11 mouse cellular contexts compared by ENCODE assay signal in genomic region chrX:56786281-56787061, GRCm38 (mm10). TPM values are rescaled to one million over a fixed set of nuclear protein-coding genes. Genes with fewer than 3 reads are reported as not detected.
DNase-seq lines count a peak whose midpoint lies in the region; ATAC-seq and TF ChIP-seq lines count a peak whose summit lies in the region.
"Had no signal": no experiment of that assay in that cellular context is flagged by ENCODE, and none has a peak within 500 bp of the region (broad histone marks: within the 10 kb centered on the region; RNA-seq: fewer than 3 reads in every experiment).

No protein-coding gene starts in this region.

- peaks cover 3% of the 10 kb centered on the region; the same call in 1 of the 2 replicates for H3K36me3 ChIP-seq in ES-E14 (ENCODE audit: control insufficient read depth, insufficient read depth, low read length, poor library complexity, severe bottlenecking)
- no peaks in the 10 kb centered on the region for H3K36me3 ChIP-seq in forebrain, postnatal 0 days (ENCODE audit: insufficient read depth)
- H3K36me3 ChIP-seq in lung, postnatal 0 days (ENCODE audit: insufficient read depth, low read length): no peaks in the 10 kb centered on the region
- H3K36me3 ChIP-seq: liver, embryonic 15.5 days had no signal

- no peak overlapping the region for H3K27ac ChIP-seq in ES-E14 (ENCODE audit: insufficient read depth, low read depth, low read length, poor library complexity, severe bottlenecking)
- no peak overlapping the region for H3K27ac ChIP-seq in forebrain, postnatal 0 days (ENCODE audit: low read depth, low read length)
- no peak overlapping the region for H3K27ac ChIP-seq in lung, postnatal 0 days (ENCODE audit: low read length)
- H3K27ac ChIP-seq: liver, embryonic 15.5 days had no signal

- peak; percentile 16 for DNase-seq in adrenal gland, postnatal 14 days
- no peak for DNase-seq in adrenal gland, adult 8-10 months
- DNase-seq in ES-E14 (ENCODE audit: low read depth, low spot score): peak; percentile 3
- DNase-seq in forebrain, postnatal 0 days: peak; percentile 4
- peak; percentile 72 for DNase-seq in lung, postnatal 0 days (ENCODE audit: low spot score)
- DNase-seq in frontal cortex, postnatal 36 days (ENCODE audit: low spot score in 2 of 2): no peak
- no peak for DNase-seq in ovary, postnatal 36 days (ENCODE audit: low spot score)
- DNase-seq: adrenal gland, postnatal 10 days had no signal

- H3K9me3 ChIP-seq in ES-E14 (ENCODE audit: control insufficient read depth, insufficient read depth, low read depth, low read length): no peaks in the 10 kb centered on the region
- H3K9me3 ChIP-seq in forebrain, postnatal 0 days (ENCODE audit: low read length): no peaks in the 10 kb centered on the region
- H3K9me3 ChIP-seq in lung, postnatal 0 days (ENCODE audit: low read length): no peaks in the 10 kb centered on the region
- H3K9me3 ChIP-seq: liver, embryonic 15.5 days had no signal

- peak; percentile 31; the same call in 1 of the 2 replicates for TF ChIP-seq EP300 in lung, postnatal 0 days (IDR thresholded peaks at IDR 0.05)

- H3K4me1 ChIP-seq in ES-E14 (ENCODE audit: control insufficient read depth in 2 of 2, insufficient read depth in 2 of 2, low read length in 2 of 2, poor library complexity in 1 of 2): 0 out of 4 replicates have a peak, but pooled peaks cover 0 to 2% of the 10 kb centered on the region in 2 experiments
- no peaks in the 10 kb centered on the region for H3K4me1 ChIP-seq in forebrain, postnatal 0 days (ENCODE audit: insufficient read depth)
- H3K4me1 ChIP-seq in lung, postnatal 0 days (ENCODE audit: insufficient read depth, low read depth, low read length): no peaks in the 10 kb centered on the region
- H3K4me1 ChIP-seq: liver, embryonic 15.5 days had no signal

- in situ Hi-C loops in ES-E14 (cut with MboI; ENCODE audit: low sequenced_read_pairs in 2 of 2, unreplicated experiment in 2 of 2): no loop called here

- H3K27me3 ChIP-seq in forebrain, postnatal 0 days (ENCODE audit: insufficient read depth, low read length): no peaks in the 10 kb centered on the region
- H3K27me3 ChIP-seq in lung, postnatal 0 days (replicated peaks; ENCODE audit: insufficient read depth, low read length): no peaks in the 10 kb centered on the region
- H3K27me3 ChIP-seq: liver, embryonic 15.5 days had no signal

- 48% methylated on average over 6 of the region's 6 CpGs for WGBS in forebrain, postnatal 0 days
- WGBS in lung, postnatal 0 days: 49% methylated on average over 6 of the region's 6 CpGs

- H3K4me3 ChIP-seq in ES-E14 (ENCODE audit: insufficient read depth in 1 of 2, low read depth in 1 of 2, low read length in 2 of 2, poor library complexity in 1 of 2, severe bottlenecking in 1 of 2): no peak overlapping the region
- no peak overlapping the region for H3K4me3 ChIP-seq in forebrain, postnatal 0 days (ENCODE audit: low read depth, low read length)
- H3K4me3 ChIP-seq in lung, postnatal 0 days (ENCODE audit: low read depth, low read length): no peak overlapping the region
- H3K4me3 ChIP-seq: liver, embryonic 15.5 days had no signal

- peak; percentile 74; the same call in 1 of the 2 replicates for ATAC-seq in forebrain, postnatal 0 days
- peak; percentile 82 for ATAC-seq in lung, postnatal 0 days
- no peak for ATAC-seq in megakaryocyte-erythroid progenitor cell, adult 5-6 weeks (replicated peaks; ENCODE audit: low FRiP score, low TSS enrichment, poor library complexity, severe bottlenecking)

- no peak overlapping the region for H3K4me2 ChIP-seq in forebrain, postnatal 0 days (ENCODE audit: low read depth)
- H3K4me2 ChIP-seq in lung, postnatal 0 days (replicated peaks; ENCODE audit: low read depth, low read length): no peak overlapping the region
- H3K4me2 ChIP-seq: liver, embryonic 15.5 days had no signal

- no peak overlapping the region for H3K9ac ChIP-seq in ES-E14 (ENCODE audit: insufficient read depth, low read depth, low read length, poor library complexity, severe bottlenecking)
- no peak overlapping the region for H3K9ac ChIP-seq in forebrain, postnatal 0 days
- H3K9ac ChIP-seq in lung, postnatal 0 days (replicated peaks; ENCODE audit: low read depth): no peak overlapping the region
- H3K9ac ChIP-seq: liver, embryonic 15.5 days had no signal

- no peak for TF ChIP-seq CTCF in forebrain, postnatal 0 days (IDR thresholded peaks at IDR 0.05; ENCODE audit: low read depth)
- TF ChIP-seq CTCF in lung, postnatal 0 days (IDR thresholded peaks at IDR 0.05): no peak

TF ChIP-seq in ES-E14, 5 proteins besides CTCF, POLR2A, EP300 and RAD21:
- TF ChIP-seq ZC3H11A (IDR thresholded peaks at IDR 0.05; ENCODE audit: borderline replicate concordance, low read depth, low read length) (no peak), HCFC1 (IDR thresholded peaks at IDR 0.05; ENCODE audit: borderline replicate concordance, insufficient read depth, low read length) (no peak), ZNF384 (IDR thresholded peaks at IDR 0.05; ENCODE audit: low read depth, low read length) (peak; percentile 89)

RNA-seq across cellular contexts. Expression of gene Map7d3, which starts 35.7 kb away (rescaled TPM):
- total RNA-seq in adrenal gland, postnatal 14 days (2021): 2.8 and 3.0 TPM in 2 replicates
- 1 to 10 TPM in 2 of 4 experiments, under 1 TPM in 2; 0.23 to 2.0 (median 1.0) TPM for total RNA-seq in adrenal gland, adult 8-10 months (2022)
- 2.6 and 2.8 TPM in 2 replicates for total RNA-seq in ES-E14 (2012; rRNA removed)
- total RNA-seq in forebrain, postnatal 0 days (2014; rRNA removed): 0.05 and 0.54 TPM in 2 replicates
- 0.45 and 0.49 TPM in 2 replicates for polyA plus RNA-seq in forebrain, postnatal 0 days (2015; fragmentation: Nextera tagmentation; extraction: Ambion mirVana)
- 2.4 and 2.6 TPM in 2 replicates for polyA plus RNA-seq in lung, postnatal 0 days (2015; fragmentation: Nextera tagmentation; extraction: Ambion mirVana)
- 1.1 and 2.1 TPM in 2 replicates for total RNA-seq in megakaryocyte-erythroid progenitor cell, adult 5-6 weeks (2014; fragmentation: Nextera tagmentation)
- 1.3 and 2.3 TPM in 2 replicates for total RNA-seq in megakaryocyte-erythroid progenitor cell, adult 5-6 weeks (2017)
- polyA plus RNA-seq: small intestine, adult 2 months had no signal

RNA-seq across cellular contexts. Expression of gene Fhl1, which starts 54.9 kb away (rescaled TPM):
- total RNA-seq in adrenal gland, postnatal 14 days (2021): 97.5 and 101 TPM in 2 replicates
- 10 to 100 TPM; 28.8 to 83.8 (median 43.3) TPM for total RNA-seq in adrenal gland, adult 8-10 months (2022)
- total RNA-seq in ES-E14 (2012; rRNA removed): 42.7 and 47.1 TPM in 2 replicates
- 130 and 202 TPM in 2 replicates for total RNA-seq in forebrain, postnatal 0 days (2014; rRNA removed)
- polyA plus RNA-seq in forebrain, postnatal 0 days (2015; fragmentation: Nextera tagmentation; extraction: Ambion mirVana): 131 and 157 TPM in 2 replicates
- 982 and 1,058 TPM in 2 replicates for polyA plus RNA-seq in lung, postnatal 0 days (2015; fragmentation: Nextera tagmentation; extraction: Ambion mirVana)
- not detected in 2 replicates for total RNA-seq in megakaryocyte-erythroid progenitor cell, adult 5-6 weeks (2014; fragmentation: Nextera tagmentation)
- total RNA-seq in megakaryocyte-erythroid progenitor cell, adult 5-6 weeks (2017): 0.69 and 0.94 TPM in 2 replicates

Comparison
In these comparisons a context has a peak if more than half of its experiments do, and no peak if none do; other contexts are left out.
1. DNase-seq: peak in adrenal gland, postnatal 14 days (single experiment), ES-E14 (single experiment), forebrain, postnatal 0 days (single experiment) and lung, postnatal 0 days (single experiment); none in adrenal gland, adult 8-10 months (single experiment), frontal cortex, postnatal 36 days (0 of 2) and ovary, postnatal 36 days (single experiment).
2. RNA of gene Fhl1, which starts 54.9 kb away (total RNA-seq): 130 to 202 TPM in forebrain, postnatal 0 days, 97.5 to 101 TPM in adrenal gland, postnatal 14 days, 28.8 to 83.8 TPM in adrenal gland, adult 8-10 months and 42.7 to 47.1 TPM in ES-E14; 0.69 to 0.94 TPM in megakaryocyte-erythroid progenitor cell, adult 5-6 weeks; every median in the first group is over 10 times any median in the second.